Mouse (Mus musculus) heart, embryonic 13.5 days (tissue): ENCODE results near the gene Nt5m. TPM values are rescaled to one million over a fixed set of nuclear protein-coding genes. Genes with fewer than 3 reads are reported as not detected.
A peak's percentile ranks its signal among the peaks of the same experiment; 100 is the strongest.

Experiments used
- ATAC-seq: fragments of 200-750 bp; cut with Nextera tagmentation; 2 replicates; pipeline ENCODE4 v1.8.0; 2017; ENCODE audit warnings: moderate TSS enrichment; ENCODE audit not compliant: insufficient number of reproducible peaks, low FRiP score, low TSS enrichment; ENCODE audit errors: extremely low read depth
- H3K27ac ChIP-seq: fragments of 300-500 bp; sonication (generic); replicated peaks from 2 replicates; pipeline ENCODE4 v1.5.1; 2015; ENCODE audit warnings: moderate library complexity, mild to moderate bottlenecking, inconsistent platforms
- H3K27me3 ChIP-seq: fragments of 300-500 bp; sonication (generic); replicated peaks from 2 replicates; pipeline ENCODE4 v1.6.1; 2015; ENCODE audit warnings: mild to moderate bottlenecking, inconsistent platforms
- H3K36me3 ChIP-seq: fragments of 300-500 bp; sonication (generic); 2 replicates; pipeline ENCODE4 v1.6.1; 2015; ENCODE audit warnings: mild to moderate bottlenecking, inconsistent platforms
- H3K4me1 ChIP-seq: fragments of 300-500 bp; sonication (generic); 2 replicates; pipeline ENCODE4 v1.6.1; 2015; ENCODE audit warnings: inconsistent platforms
- H3K4me2 ChIP-seq: fragments of 300-500 bp; sonication (generic); 2 replicates; pipeline ENCODE4 v1.6.1; 2015; ENCODE audit warnings: inconsistent platforms, mild to moderate bottlenecking, moderate library complexity
- H3K4me3 ChIP-seq: fragments of 300-500 bp; sonication (generic); 2 replicates; pipeline ENCODE4 v1.5.1; 2015; ENCODE audit warnings: moderate library complexity, mild to moderate bottlenecking, inconsistent platforms
- H3K9ac ChIP-seq: fragments of 300-500 bp; sonication (generic); 2 replicates; pipeline ENCODE4 v1.6.1; 2015; ENCODE audit warnings: inconsistent platforms, mild to moderate bottlenecking, moderate library complexity
- H3K9me3 ChIP-seq: fragments of 300-500 bp; sonication (generic); 2 replicates; pipeline ENCODE4 v1.6.1; 2016; ENCODE audit warnings: inconsistent platforms
- whole genome bisulfite sequencing: fragments of 180-500 bp; shearing (Covaris S2); methylation state at CpG from one replicate; pipeline ENCODE4 v1.1.7; 2015; ENCODE audit warnings: mixed read lengths; 5-methylcytosine and 5-hydroxymethylcytosine counted together
- polyA plus RNA-seq: library from polyadenylated mRNA; unstranded; fragments of >200 nt; fragmentation: Nextera tagmentation; extraction: Ambion mirVana; gene quantifications from 2 replicates; pipeline ENCODE4 v1.2.1, GENCODE M21; 2015

Gene Nt5m
- polyA plus RNA-seq, 1 experiment from 2014 or later, result 36.3 TPM

DNA sequence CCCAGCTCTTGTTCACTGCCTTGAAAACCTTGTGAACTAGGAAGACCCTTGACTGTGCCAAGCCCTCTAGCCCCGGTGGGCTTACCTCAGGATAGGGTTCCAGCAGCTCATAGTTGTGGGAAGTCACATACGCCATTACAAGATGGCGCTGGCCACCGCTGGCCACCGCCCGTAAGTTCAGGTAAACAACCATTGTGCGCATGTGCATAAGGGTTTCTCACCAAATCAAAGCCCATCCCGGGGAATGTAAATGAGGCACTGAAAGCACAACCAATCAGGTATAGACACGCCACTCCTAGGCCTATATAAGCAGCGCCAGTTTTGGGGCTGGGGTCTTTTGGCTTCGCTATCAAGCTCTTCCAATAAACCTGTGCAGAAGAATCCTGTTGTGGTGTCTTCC lies 7.1 kb downstream of the Nt5m start:
- peaks cover 23% of the 10 kb centered on the region for H3K4me1 ChIP-seq
- H3K4me2 ChIP-seq, result no peak overlapping the region
- no peak overlapping the region for H3K4me3 ChIP-seq
- WGBS, result 93% methylated on average over 11 of the region's 11 CpGs
- no peaks in the 10 kb centered on the region for H3K27me3 ChIP-seq
- ATAC-seq, result no peak
- H3K9ac ChIP-seq, result no peak overlapping the region
- peaks cover 15% of the 10 kb centered on the region for H3K36me3 ChIP-seq
- no peaks in the 10 kb centered on the region for H3K9me3 ChIP-seq
- H3K27ac ChIP-seq, result no peak overlapping the region

DNA sequence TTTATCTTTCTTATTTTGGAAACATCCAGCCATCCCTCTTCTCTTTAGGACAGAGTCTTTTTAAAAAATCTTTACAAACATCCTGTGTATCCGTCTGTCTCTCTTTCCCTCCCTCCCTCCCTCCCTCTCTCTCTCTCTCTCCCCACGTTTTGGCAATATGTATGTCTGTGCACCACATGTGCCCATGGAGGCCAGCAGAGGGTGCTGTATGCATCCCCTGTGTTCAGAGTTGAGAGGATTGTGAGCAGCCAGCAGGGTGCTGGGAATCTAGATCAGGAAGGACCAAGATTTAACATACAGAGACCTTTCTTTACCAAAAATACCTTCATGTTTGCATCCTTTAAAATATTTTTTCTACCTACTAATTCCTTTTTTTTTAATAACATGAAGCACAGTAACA lies 7.9 kb downstream of the Nt5m start:
- Histone ChIP-seq H3K4me2 (peak overlapping the region; percentile 72), H3K27me3 (no peaks in the 10 kb centered on the region), H3K36me3 (peaks cover 15% of the 10 kb centered on the region), H3K27ac (no peak overlapping the region), H3K9me3 (no peaks in the 10 kb centered on the region), H3K9ac (no peak overlapping the region), H3K4me3 (peak overlapping the region; percentile 71), H3K4me1 (peaks cover 23% of the 10 kb centered on the region)
- 30% methylated on average over 2 of the region's 2 CpGs for WGBS
- no peak for ATAC-seq

DNA sequence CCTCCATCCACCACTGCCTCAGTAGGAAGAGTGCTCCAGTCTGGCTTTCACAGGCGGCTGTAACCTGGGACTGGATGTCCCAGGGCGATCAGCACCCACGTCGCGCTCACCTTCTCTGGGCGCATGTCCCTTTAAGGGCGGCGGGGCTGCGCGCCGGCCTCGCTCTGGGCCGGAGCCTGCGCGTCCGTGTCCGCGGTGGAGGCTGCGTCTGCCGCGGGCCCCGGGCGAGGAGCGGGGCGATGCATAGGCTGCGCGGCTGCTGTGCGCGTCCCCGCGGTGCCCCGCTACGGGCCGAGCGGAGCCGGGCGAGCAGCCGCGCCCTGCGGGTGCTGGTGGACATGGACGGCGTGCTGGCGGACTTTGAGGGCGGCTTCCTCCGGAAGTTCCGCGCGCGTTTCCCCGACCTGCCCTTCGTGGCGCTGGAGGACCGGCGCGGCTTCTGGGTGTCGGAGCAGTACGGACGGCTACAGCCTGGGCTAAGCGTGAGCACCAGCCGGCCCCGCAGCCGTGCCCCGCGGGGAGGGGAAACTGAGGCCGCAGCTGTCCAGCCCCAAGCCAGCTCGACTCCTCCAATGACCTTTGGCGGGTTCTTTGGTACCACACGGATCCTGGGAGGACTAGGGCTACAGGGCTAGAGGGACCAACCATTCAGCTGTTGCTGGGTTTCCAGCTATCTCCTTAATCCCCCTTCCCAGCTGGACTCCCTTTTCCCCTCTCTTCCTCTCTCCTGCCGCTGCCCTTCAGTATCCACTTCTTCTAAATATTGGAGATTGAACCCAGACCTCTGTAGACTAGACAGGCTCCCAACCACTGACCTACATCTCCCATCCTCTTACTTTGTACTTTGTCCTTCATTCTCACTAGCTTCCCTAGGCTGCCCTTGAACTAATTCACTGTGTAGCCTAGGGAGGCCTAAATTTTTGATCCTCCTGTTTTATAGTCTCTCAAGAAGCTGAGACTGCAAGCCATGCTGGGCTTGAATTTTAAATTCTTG lies 8.9 kb downstream of the Nt5m start:
- Histone ChIP-seq H3K36me3 (peaks cover 17% of the 10 kb centered on the region), H3K27ac (peak overlapping the region; percentile 90), H3K9ac (peak overlapping the region; percentile 91), H3K4me2 (peak overlapping the region; percentile 72), H3K4me3 (peak overlapping the region; percentile 71), H3K4me1 (peaks cover 23% of the 10 kb centered on the region), H3K9me3 (no peaks in the 10 kb centered on the region), H3K27me3 (no peaks in the 10 kb centered on the region)
- under 1% methylated on average over 63 of the region's 69 CpGs for WGBS
- ATAC-seq, result peak; percentile 76

DNA sequence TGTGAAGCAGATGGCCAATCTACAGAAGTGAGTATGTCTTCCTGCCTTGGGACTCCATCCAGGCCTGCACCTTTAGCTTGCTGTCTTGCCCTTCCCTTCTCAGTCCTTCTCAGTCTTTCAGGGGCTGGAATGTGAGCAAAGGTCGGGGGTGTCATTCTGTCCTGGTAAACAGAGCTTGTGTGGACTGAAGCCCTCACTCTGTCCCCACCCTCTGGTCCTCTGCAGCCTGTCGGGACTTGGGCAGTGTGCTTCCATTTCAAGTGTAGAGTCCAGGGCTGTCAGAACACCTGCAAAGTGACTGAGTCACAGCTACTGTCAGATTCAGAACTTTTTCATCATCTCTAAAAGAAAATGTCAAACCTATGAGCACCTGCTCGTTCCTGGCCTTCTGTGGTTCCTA lies 13.6 kb downstream of the Nt5m start:
- ATAC-seq, result no peak
- no peak overlapping the region for H3K9ac ChIP-seq
- H3K27me3 ChIP-seq, result no peaks in the 10 kb centered on the region
- peaks cover 17% of the 10 kb centered on the region for H3K4me1 ChIP-seq
- peaks cover 31% of the 10 kb centered on the region for H3K36me3 ChIP-seq
- WGBS, result 51% methylated on average over 3 of the region's 3 CpGs
- H3K9me3 ChIP-seq, result no peaks in the 10 kb centered on the region
- H3K27ac ChIP-seq, result no peak overlapping the region
- no peak overlapping the region for H3K4me2 ChIP-seq
- H3K4me3 ChIP-seq, result no peak overlapping the region

DNA sequence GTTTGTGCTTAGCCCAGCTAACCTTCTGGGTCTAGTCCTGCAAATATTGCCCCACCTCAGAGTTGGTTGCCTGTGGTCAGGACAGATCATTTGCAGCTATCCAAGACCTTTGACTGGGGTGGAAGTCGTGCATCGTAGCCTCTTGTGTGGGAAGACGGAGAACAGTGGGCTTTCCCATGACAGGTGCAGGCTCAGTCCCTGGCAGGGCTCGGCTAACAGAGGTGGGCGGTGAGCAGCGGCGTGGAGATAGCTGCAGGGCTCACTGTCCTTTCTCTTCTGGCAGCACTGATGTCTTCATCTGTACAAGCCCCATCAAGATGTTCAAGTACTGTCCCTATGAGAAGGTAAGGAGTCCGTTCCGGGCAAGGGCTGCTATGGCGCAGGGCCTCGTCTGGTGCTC lies 21.2 kb downstream of the Nt5m start:
- Histone ChIP-seq H3K27ac (no peak overlapping the region), H3K36me3 (peaks cover 44% of the 10 kb centered on the region), H3K9me3 (no peaks in the 10 kb centered on the region), H3K4me1 (no peaks in the 10 kb centered on the region), H3K4me2 (no peak overlapping the region), H3K9ac (no peak overlapping the region), H3K27me3 (no peaks in the 10 kb centered on the region), H3K4me3 (no peak overlapping the region)
- WGBS, result 83% methylated on average over 11 of the region's 11 CpGs
- no peak for ATAC-seq

DNA sequence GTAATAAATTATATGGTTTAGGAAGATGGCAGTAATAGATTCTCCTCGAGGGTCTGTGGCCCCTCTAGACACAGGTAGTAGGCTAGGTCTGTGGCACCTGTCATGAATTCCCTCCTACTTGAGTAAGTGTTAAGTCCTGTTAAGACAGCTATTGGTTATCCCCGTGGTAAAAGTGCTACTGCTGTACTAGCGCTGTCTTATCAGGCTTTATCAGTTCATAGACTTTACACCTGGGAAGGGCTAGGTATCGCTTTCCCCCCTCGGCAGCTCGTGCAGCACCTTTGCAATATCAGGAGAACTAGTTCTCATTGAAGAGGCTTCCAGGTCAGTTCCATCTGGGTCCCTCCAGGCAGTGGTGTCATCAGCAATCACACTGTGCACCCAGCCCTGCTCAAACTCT lies 25.1 kb downstream of the Nt5m start:
- no peaks in the 10 kb centered on the region for H3K9me3 ChIP-seq
- H3K27ac ChIP-seq, result no peak overlapping the region
- 72% methylated on average over 6 of the region's 6 CpGs for WGBS
- H3K27me3 ChIP-seq, result no peaks in the 10 kb centered on the region
- H3K4me2 ChIP-seq, result no peak overlapping the region
- ATAC-seq, result no peak
- H3K4me1 ChIP-seq, result no peaks in the 10 kb centered on the region
- H3K4me3 ChIP-seq, result no peak overlapping the region
- no peak overlapping the region for H3K9ac ChIP-seq
- H3K36me3 ChIP-seq, result peaks cover 48% of the 10 kb centered on the region

DNA sequence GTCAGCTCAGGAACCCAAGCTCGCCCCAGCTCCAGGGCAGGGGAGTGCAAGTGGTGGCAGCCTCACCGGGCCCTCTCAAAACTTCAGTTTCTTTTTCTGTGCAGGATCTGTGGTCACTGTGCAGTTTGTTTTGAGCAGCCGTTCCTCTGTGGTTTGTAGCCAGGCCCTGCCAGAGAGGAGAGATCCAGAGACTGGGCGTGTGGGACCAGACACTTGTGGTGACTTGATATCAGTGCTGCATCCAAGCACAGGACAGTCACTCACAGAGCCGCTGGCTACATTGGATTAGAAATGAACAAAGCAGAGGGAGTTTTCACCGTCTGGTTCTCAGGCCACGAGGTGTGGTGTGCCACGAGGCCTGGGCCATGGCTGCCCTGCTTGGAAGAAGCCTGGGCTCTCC lies 32.9 kb downstream of the Nt5m start:
- H3K4me2 ChIP-seq, result no peak overlapping the region
- no peaks in the 10 kb centered on the region for H3K9me3 ChIP-seq
- H3K27ac ChIP-seq, result no peak overlapping the region
- H3K9ac ChIP-seq, result no peak overlapping the region
- H3K4me1 ChIP-seq, result 0 out of 2 replicates have a peak, but pooled peaks cover 3% of the 10 kb centered on the region
- H3K27me3 ChIP-seq, result no peaks in the 10 kb centered on the region
- H3K4me3 ChIP-seq, result no peak overlapping the region
- WGBS, result 80% methylated on average over 8 of the region's 8 CpGs
- peaks cover 62% of the 10 kb centered on the region for H3K36me3 ChIP-seq
- no peak for ATAC-seq

DNA sequence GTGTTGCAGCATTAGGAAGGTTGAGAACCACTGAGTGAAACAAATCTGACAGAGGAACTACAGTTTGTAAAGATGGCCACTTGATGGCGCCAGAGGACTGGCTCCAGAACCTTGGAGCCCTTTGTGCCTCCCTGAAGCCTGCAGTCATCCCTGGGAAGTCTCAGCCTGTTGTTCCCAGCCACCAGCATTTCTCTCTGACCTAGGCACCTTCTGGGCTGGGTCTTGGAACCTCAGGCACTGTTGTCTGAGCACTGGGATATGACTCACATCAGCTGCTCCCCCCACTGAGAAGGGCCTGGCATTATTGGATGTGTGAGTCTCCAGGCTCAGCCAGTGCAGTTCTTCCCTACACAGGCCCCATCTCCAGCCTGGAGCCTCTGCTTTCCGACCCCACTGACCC lies 40.8 kb downstream of the Nt5m start:
- Histone ChIP-seq H3K9ac (0 out of 2 replicates have a peak overlapping the region, but pooled peaks have one; percentile 3), H3K36me3 (peaks cover 29% of the 10 kb centered on the region), H3K27ac (no peak overlapping the region), H3K4me1 (peaks cover 10% of the 10 kb centered on the region), H3K4me3 (no peak overlapping the region), H3K27me3 (no peaks in the 10 kb centered on the region), H3K9me3 (no peaks in the 10 kb centered on the region), H3K4me2 (no peak overlapping the region)
- ATAC-seq, result no peak
- 25% methylated on average over 2 of the region's 2 CpGs for WGBS

DNA sequence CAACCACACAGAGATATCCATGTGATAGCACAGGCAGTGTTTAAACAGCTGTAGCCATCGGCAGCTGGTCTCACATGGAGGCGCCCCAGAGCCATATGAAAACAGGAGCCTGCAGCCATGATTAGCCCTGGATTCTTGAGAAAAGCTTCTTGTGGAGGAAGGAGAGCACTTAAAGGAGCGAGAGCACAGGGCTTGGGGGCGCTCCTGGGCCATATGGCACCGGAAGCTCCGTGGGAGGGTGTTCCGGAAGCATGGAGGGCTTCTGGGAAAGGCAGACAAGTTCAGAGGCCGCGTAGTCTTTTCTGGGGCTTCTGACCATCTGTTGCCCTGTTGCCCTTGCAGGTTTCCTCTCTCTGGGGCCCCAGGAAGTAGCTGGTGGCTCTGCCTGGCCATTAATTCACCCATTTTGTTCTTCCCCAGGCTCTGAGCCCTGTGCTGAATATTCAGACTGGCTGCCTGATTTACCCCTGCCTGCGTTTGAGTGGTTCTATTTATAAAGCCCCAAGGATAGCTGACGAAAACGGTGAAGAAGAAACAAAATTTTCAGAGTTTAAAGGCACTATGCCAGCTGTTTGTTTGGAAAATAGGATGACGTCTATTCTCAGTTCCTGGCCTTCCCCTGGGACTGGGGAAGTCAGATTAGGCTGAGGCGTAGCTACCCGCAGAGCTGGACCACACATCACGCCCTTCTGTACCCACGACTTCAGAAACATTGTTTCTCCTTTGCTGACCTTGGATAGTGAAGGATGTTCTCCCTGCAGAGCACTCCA lies 46.2 kb downstream of the Nt5m start:
- H3K27me3 ChIP-seq, result no peaks in the 10 kb centered on the region
- H3K9ac ChIP-seq, result peak overlapping the region; percentile 54; the same call in 1 of the 2 replicates
- peaks cover 21% of the 10 kb centered on the region for H3K4me1 ChIP-seq
- H3K4me2 ChIP-seq, result peak overlapping the region; percentile 6; the same call in 1 of the 2 replicates
- peak overlapping the region; percentile 69 for H3K27ac ChIP-seq
- ATAC-seq, result no peak
- no peaks in the 10 kb centered on the region for H3K9me3 ChIP-seq
- WGBS, result 37% methylated on average over 17 of the region's 17 CpGs
- H3K36me3 ChIP-seq, result no peaks in the 10 kb centered on the region
- H3K4me3 ChIP-seq, result no peak overlapping the region

DNA sequence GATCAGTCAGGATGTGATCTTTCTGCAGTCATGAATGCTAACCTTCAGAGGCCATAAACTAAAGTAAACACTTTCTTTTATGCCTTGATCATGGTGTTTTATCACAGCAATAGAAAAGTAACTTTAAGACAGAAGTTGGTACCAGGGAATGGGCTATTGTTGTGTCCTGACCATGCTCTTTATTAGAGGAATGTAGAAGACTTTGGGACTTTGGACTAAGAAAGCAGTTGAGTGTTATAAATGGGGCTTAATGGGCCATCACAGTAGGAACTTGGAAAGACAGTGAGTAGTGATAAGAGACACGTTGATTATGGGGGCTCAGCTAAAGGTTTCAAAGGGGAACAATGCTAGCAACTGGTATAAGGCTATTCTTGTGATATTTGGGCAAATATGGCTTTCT lies 47.7 kb downstream of the Nt5m start:
- no peak overlapping the region for H3K27ac ChIP-seq
- no peak overlapping the region for H3K9ac ChIP-seq
- H3K4me3 ChIP-seq, result no peak overlapping the region
- no peak overlapping the region for H3K4me2 ChIP-seq
- H3K4me1 ChIP-seq, result peaks cover 21% of the 10 kb centered on the region
- no peaks in the 10 kb centered on the region for H3K9me3 ChIP-seq
- WGBS, result 65% methylated on average over 1 of the region's 1 CpGs
- H3K27me3 ChIP-seq, result no peaks in the 10 kb centered on the region
- no peaks in the 10 kb centered on the region for H3K36me3 ChIP-seq
- no peak for ATAC-seq

DNA sequence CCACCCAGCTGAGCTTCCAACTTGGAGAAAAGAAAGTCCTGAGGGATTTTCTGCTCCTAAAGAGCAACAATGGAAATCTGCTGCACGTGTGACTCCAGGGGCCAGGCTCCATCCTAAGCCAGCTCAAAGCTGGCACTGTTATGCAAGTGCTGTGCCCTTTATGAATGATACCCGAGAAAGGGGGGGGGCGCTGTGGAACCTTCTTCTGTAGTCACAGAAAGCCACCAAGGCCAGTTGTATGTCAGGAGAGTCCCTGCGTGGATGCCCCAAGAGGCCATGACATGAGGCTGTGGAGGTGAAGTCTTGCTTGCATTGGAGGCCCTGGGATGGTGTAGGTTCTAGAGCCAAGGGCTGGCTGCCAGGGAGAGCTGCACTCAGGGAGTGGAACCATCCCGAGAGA lies 48.9 kb downstream of the Nt5m start:
- Histone ChIP-seq H3K27ac (no peak overlapping the region), H3K4me2 (no peak overlapping the region), H3K4me1 (peaks cover 21% of the 10 kb centered on the region), H3K9ac (no peak overlapping the region), H3K36me3 (no peaks in the 10 kb centered on the region), H3K27me3 (no peaks in the 10 kb centered on the region), H3K9me3 (no peaks in the 10 kb centered on the region), H3K4me3 (no peak overlapping the region)
- 77% methylated on average over 5 of the region's 5 CpGs for WGBS
- ATAC-seq, result no peak
